Mouse (Mus musculus) ovary, adult 18-20 months (tissue): ENCODE data around the gene Cadps.

ENCODE experiments used
- DNase-seq: peaks from one replicate; pipeline ENCODE4 v3.0.0; 2022; ENCODE audit warnings: low spot score, mixed read lengths

Cadps gene

DNA sequence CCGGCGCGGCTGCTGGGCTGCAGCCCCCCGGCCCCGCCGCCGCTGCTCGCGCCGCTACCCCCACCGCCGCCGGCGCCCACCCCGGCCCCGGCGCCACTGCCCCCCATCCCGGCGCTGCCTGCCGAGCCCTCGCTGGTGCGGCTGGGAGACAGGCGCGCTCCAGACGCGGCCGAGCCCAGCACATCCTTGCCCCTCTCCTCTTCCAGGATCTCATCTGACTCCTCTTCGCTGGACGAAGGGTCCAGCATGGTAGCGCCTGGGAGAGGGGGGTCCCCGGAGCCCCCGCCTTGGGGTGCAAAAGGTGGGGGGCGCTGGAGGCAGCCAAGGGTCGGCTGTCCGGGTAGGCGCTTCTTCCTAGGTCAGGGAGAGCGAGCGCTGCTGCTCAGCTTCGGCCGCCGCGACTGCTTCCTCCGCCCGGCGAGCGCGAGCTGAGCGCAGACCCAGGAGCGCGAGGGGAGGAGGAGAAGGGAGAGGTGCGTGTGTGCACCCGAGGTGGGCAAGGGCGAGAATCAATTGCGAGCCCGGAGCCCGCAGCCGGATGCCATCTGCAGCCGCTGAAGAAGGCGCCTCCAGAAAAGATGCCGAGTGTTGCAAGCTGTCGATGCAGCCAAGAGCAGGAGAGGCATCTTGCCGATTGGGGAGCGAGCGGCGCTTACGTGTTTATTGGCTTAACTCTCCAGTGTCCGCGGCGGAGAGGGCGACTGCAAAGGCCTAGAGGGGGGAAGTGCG lies at the start of gene Cadps:
TSS of gene Cadps (minus strand) at position 589 of the 729 bp plus-strand sequence.
- no peak for DNase-seq

DNA sequence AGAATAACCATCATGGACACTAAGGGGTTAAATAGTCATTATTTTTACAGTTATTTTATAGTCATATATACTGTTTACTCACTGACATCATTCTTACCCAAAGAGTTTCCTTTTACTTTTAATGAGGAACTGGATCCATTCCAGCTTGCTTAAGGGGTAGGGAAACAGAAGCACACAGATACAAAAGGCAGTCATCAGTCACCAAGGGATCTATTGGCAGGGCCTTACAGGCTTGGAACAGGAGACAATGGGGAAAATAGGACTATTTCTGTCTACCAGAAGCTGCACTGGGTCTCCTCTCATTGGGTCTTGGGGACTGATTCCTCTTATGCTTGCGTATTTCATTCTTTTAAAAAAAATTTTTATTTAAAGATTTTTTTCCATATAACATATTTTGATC lies 46.7 kb upstream of the Cadps start:
- no peak for DNase-seq

DNA sequence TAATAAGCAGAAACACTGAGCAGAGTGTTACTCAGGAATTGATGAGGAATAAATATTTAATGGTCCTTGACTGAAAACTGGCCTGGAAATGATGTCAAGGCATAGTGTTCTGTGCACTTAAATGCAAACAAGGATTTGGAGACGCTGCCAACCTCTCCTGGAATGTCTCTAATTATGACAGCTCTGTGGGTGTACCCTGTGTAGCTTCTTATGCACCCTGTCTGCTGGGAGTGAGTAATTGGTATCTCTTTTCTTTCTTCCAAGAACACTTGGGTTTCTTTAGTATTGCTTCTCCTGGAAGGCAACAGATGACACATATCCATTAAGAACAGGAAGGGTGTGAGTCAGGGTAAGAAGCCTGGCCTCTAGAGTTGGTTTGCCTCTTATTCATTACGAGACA lies 42.4 kb upstream of the Cadps start:
- DNase-seq: no peak

DNA sequence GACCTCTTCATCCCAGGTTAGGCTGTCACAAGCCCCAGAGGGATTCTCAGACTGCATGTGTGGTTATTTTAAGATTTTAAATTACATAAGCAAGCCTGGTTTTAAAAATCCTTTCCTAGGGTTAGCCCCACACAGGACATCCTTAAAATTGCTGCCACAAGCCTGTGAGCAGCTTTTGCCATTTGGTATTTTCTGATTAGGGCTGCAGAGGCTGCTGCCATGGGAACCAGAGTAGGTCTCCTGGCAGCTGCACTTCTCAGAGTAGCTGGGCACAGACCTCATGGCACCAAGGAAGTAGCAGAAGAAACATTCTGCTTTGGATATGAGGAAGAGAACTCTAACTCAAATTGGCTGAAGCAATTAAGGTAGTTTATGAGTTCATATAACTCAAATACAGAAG lies 21.0 kb upstream of the Cadps start:
- DNase-seq: no peak

- DNase-seq: no peak
Measured at GRCm38 (mm10) chr14:12839471-12839870, 16.6 kb upstream of the Cadps start.

DNA sequence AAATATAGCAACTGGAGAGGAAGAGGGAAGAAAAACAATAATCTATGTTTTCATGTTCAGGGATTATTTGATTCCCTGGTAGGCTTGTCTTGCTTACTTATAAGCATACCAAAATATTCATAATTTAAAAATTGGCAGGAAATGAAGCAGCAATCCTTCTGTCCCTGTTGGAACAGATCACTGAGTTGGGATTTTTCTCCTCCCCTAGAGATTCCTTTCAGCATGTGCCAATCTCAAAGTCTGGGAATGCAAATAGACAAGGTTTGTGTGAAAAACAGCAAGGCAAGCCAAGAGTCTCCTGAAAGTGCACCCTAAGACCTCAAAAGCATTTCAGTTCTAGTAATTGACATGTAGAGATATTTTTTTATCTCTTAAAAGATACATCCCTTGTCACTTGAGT lies 16.1 kb upstream of the Cadps start:
- DNase-seq: no peak

GRCm38 (mm10) chr14:12838323-12838722 lies 15.4 kb upstream of the Cadps start:
- no peak for DNase-seq

DNA sequence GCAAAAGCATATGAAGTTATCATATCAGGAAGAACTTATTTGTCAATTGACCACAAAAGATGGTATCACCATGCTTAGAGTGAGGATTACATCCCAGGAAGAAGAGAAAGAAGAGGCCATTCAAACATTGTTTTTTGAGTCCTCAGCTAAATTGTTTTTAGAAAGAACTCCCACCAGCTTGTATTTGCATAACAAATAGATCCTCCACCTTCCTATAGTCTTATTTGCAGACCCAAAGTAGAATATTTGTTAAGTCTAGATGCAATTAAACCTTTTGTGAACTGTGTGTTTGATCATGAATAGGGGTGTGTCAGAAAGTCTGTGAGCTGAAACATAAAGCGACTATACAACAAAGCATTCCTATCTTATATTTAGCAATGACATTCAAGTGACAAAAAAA lies 15.0 kb upstream of the Cadps start:
- DNase-seq: no peak

GRCm38 (mm10) chr14:12823781-12824180 lies 902 bp upstream of the Cadps start:
- no peak for DNase-seq

- DNase-seq: peak; percentile 4
Measured at GRCm38 (mm10) chr14:12821831-12822490, 918 bp downstream of the Cadps start.

- no peak for DNase-seq
Measured at GRCm38 (mm10) chr14:12821156-12821813, 1.6 kb downstream of the Cadps start.

DNA sequence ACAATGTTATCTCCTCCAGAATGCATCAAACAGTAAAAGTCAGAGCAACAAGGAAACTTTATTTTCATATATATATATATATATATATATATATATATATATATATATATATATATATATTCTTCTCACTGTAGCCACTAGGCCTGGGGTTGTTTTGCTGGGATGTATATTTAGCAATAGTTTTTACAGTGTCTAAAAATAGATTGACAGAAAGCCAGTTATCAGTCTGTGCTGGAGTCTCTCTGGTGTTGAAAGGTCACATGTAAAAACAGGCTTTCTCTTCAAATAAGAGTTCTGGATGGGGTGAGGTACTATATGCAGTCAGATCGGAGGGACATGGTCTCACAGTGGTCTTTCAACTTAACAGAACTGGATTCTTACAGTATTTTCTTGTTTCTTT lies 2.7 kb downstream of the Cadps start:
- DNase-seq: no peak

GRCm38 (mm10) chr14:12818442-12818841 lies 4.4 kb downstream of the Cadps start:
- no peak for DNase-seq

DNA sequence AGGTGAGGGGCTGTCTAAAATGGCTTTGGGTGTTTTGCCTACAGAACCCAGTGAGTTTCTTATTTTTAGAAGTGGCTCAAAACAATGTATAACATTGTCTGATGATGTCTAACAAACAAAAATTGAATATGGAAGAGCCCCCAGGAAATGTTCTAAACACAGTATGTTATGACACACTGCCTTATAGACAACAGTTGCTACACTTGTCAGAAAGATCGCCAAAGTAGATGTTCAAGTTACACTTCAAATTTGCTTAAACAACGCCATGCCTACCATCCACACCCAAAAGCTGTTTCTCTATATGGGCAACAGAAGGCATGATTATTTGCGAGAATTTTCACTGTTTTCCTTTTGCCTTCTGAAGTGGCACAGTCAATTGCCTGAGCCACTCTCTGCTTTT lies 10.8 kb downstream of the Cadps start:
- no peak for DNase-seq

- no peak for DNase-seq
Measured at GRCm38 (mm10) chr14:12802995-12803394, 19.9 kb downstream of the Cadps start.

GRCm38 (mm10) chr14:12801100-12801499 lies 21.8 kb downstream of the Cadps start:
- DNase-seq: no peak

GRCm38 (mm10) chr14:12798926-12799325 lies 24.0 kb downstream of the Cadps start:
- DNase-seq: no peak

DNA sequence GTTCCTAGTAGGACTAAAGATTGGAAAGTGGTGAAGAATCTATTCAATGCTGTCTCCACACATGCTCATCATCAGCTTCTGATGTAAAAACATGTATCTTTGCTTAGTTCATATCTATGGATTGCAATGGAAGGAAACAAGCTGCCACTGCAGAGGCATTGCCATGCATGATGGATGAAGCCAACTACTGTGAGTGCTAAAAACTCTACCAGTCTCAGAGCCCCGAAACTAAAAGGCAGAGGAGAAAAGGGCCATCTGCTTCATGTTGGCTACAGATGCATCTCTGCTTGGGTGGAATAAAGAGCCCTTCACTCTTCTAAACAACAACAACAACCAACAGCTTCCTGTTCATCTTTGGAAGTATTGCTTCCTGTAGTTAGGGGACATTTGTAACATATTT lies 38.6 kb downstream of the Cadps start:
- no peak for DNase-seq

DNA sequence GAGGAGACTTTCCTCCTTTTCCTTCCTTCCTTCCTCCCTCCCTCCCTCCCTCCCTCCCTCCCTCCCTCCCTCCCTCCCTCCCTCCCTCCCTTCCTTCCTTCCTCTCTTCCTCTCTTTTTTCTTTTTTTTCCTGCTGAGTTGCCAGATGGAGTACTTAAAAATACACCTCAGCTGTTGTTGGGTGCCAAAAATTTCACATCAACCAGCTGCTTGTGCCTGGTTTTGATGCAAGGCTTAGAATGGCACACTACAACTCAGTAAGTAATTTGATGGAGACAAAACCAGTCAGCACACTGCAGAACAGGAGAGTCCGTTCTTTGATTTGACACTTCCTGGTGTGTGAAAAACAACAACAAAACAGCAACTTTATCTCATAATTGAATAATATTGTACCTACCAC lies 42.9 kb downstream of the Cadps start:
- DNase-seq: no peak

DNA sequence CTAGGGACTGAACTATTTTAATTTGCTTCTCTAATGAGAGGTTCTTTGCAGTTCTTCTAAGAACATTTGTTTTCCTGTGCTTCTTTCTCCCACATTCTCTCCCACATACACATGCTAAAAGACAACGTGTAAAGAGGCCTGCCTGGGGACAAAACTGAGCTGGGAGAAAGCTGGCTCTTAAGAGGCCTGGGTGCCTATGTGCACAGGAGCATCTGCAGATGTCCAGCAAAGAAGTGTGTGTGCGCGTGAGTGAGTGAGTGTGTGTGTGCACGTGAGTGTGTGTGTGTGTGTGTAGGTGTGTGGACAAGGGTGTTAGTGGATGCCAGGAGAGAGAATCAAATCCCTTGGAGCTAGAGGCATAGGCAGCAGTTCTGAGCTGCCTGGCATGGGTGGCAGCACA lies 44.9 kb downstream of the Cadps start:
- DNase-seq: no peak

DNA sequence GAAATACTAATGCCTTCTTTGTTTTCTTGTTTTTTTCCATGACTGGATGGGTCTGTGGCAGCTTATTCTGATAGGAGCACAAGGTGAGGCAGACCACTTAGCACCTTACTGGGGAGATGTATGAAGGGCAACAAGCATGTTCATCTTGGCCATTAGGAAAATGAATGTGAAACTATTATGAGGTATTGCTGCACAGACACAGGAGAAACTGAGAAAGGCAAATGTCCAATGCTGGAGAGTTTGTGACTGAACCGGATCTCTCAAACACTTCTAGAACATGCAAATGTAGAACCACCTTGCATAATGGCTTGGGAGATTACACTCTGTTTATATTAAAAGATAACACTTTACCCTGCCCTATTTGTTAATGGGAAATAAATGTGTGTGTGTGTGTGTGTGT lies 54.0 kb downstream of the Cadps start:
- DNase-seq: no peak

GRCm38 (mm10) chr14:12753237-12753636 lies 69.6 kb downstream of the Cadps start:
- DNase-seq: no peak

GRCm38 (mm10) chr14:12751821-12752220 lies 71.1 kb downstream of the Cadps start:
- DNase-seq: no peak
